Mouse (Mus musculus) thymus, postnatal 4 days (tissue): Measurements from ENCODE around the gene Mad1l1.
"Not testable (repeated sequence)": the region's sequence is repeated elsewhere in the genome, so short reads cannot be mapped to it uniquely, and the experiment has no call there.

Experiments
- DNase-seq: peaks from one replicate; pipeline ENCODE4 v3.0.0; 2021

Gene Mad1l1

GRCm38 (mm10) chr5:140321042-140321755 is at the start of gene Mad1l1, which contains the start of gene Nudt1:
Gene Mad1l1 (minus strand): TSS chr5:140321552.
Gene Nudt1 (plus strand): TSS chr5:140321656.
- DNase-seq: peak; percentile 92

GRCm38 (mm10) chr5:140370446-140371254 is 49.3 kb upstream of the Mad1l1 start:
- DNase-seq: no peak

GRCm38 (mm10) chr5:140369466-140369865 is 48.1 kb upstream of the Mad1l1 start:
- no peak for DNase-seq

DNA sequence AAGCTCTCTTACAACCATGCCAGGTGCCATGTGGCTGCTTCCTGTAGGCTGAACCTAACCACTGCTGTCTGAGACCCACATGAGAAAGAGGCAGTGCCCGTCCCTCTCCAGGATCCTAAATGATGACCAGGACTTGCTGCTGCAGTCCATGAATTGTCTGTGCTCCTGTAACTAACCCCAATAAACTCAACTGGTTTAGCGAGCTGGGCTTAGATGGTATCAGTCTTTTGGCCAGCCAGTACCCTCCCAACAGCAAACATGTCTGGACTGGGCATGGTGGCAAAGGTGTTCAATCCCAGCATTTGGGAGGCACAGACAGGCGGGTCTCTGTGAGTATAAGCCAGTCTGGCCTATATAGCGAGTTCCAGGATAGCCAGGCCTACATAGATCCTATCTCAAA is 47.6 kb upstream of the Mad1l1 start:
- DNase-seq: no peak

DNA sequence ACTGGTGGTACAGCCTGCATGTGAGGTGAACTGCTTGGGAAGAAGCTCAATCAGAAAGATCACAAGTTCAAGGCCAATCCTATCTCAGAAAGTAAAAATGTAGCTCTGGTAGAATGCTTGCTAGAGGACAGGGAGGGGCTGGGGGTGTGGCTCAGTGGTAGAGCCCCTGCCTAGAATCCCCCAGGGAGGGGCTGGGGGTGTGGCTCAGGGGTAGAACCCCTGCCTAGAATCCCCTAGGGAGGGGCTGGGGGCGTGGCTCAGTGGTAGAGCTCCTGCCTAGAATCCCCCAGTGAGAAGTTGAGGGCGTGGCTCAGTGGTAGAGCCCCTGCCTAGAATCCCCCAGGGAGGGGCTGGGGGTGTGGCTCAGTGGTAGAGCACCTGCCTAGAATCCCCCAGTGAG is 46.8 kb upstream of the Mad1l1 start:
- DNase-seq: not testable (repeated sequence)

- DNase-seq: no peak
These were observed 43.1 kb upstream of the Mad1l1 start for GRCm38 (mm10) chr5:140364415-140364814.

- DNase-seq: no peak
These were observed 38.8 kb upstream of the Mad1l1 start for GRCm38 (mm10) chr5:140359930-140360674.

- no peak for DNase-seq
These were observed 36.1 kb upstream of the Mad1l1 start for GRCm38 (mm10) chr5:140357466-140357865.

GRCm38 (mm10) chr5:140355934-140356333 is 34.6 kb upstream of the Mad1l1 start:
- no peak for DNase-seq

DNA sequence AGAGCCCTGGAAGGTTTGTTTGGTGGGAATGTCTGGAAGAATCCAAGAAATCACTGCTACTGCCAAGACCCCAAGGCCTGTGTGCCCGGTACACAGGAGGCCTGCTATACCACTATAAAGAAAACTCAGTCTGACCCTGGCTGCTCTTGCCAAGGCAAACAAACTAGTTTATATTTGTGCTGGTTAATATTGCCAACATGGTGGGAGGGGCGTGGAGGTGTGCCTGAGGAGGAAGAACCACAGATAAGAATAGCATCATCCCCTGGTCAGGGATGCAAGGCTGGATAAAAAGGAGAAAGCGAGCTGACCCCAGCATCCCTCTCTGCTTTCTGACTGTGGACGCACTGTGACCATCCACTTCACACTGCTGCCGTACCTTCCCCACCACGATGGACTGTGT is 31.0 kb upstream of the Mad1l1 start:
- no peak for DNase-seq

- no peak for DNase-seq
These were observed 29.6 kb upstream of the Mad1l1 start for GRCm38 (mm10) chr5:140350731-140351497.

DNA sequence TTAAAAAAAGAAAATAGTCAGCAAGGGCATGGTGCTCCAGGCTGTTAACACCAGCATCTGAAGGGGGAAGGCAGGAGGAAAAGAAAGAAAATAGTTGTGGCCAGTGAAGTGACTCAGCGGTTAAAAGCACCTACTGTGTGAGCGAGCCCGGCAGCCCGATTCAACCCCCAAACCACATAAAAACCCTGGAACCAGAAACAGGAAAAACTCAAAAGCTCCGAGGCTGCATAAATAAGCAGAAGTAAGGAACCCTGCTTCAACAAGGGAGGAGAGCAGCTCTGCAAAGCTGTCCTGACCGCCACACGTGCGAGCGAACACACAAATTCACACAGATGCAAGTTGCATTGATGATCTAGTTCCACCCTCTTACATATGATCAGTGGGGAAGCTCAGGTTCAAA is 28.5 kb upstream of the Mad1l1 start:
- DNase-seq: no peak

GRCm38 (mm10) chr5:140346050-140346449 is 24.7 kb upstream of the Mad1l1 start:
- no peak for DNase-seq

DNA sequence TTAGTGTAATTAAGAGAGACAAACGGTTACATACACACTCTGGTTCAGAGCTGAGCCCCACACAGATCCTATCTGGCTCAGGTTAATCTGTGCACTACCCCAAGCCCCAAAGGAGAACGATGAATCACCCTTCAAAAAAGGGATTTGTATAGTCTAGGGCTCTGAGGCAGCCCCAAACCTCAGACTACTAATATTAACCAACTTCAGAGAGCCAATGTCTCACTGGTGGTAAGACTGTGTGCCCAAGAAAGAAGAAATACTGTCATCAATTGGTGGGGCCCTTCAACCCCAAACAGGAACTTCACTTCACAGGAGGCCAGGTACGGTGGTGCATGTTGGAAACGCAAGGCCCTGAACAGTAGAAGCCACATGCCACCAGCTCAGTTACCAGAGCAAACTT is 23.9 kb upstream of the Mad1l1 start:
- DNase-seq: peak; percentile 39

DNA sequence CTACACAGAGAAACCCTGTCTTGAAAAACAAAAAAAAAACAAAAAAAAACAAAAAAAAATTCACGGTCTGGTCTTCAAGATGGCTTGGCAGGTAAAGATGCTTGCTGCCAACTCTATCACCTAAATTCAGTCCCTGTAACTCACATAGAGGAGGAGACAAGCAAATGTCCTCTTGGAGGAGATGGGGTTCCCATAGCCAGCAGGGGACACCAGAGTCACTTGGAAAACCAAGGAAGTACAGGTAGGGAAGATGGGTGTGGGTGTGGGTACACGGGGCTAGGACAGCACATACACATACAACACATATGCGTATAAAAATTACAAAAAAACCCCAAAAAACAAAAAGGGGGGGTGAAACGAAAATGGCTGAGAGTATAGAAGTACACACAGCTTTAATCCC is 21.5 kb upstream of the Mad1l1 start:
- no peak for DNase-seq

DNA sequence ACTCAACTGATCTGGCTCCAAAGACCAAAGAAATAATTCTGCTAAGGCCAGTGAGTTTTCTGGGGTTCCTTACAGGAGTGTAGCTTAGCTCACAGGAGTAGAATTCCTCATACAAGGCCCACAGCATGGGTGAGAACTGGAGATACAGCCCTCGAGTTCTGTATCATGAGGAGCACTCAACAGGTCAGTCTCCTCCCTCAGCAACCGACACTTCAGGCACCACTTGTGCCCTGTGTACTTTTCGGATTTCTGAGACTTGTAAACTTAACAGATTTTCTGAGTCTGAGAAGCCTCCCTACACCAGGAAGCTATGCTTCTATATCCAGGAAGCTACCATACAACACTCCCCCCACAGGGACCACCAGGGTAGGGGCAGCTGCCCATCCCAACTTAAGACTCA is 18.5 kb upstream of the Mad1l1 start:
- DNase-seq: no peak

- no peak for DNase-seq
These were observed 17.4 kb upstream of the Mad1l1 start for GRCm38 (mm10) chr5:140338779-140339178.

DNA sequence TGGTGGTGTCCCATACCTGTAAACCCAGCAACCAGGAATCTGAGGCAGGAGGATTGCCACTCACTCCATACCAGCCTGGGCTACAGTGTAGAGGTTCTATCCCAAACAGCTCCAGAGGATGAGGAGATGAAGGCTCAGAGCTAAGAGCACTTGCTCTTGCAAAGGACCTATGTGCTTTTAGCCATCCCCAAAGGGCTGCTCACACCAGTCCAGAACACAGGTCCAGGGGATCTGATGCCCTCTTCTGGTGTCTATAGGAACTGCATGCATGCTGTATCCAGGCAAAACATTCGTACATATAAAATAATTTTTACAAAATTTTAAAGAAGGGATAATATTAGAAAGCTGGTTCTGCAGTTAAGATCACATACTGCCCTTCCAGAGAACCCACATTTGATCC is 15.3 kb upstream of the Mad1l1 start:
- DNase-seq: peak; percentile 67

DNA sequence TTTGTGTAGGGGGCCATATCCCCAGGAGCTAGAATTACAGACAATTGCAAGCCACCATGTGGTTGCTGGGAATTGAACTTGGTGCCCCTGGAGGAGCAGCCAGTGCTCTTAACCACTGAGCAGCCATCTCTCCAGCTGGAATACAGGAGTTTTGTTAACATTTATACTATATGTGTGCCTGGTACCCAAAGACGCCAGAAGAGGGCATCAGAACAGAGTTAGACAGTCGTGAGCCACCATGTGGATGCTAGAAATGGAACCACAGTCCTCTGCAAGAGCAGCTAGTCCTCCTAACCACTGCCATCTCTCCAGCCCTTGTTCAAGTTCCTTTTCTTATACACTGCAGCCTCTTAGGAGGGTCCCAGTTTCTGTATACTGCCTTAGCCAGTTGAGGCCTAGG is 12.3 kb upstream of the Mad1l1 start:
- peak; percentile 62 for DNase-seq

DNA sequence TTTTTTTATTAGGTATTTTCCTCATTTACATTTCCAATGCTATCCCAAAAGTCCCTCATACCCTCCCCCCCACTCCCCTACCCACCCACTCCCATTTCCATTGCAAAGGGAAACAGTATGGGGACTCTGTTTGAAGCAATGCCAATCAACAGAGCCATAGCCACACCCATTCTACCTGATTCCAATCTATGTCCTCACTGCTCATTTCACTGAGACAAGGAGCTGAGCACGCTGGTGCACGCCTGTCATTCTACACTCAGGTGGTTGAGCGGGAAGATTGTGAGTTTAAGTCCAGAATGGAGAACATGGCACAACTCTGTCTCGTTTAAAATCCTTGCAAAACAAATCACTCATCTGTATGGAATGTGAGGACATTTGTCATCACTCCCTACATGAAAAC is 11.2 kb upstream of the Mad1l1 start:
- no peak for DNase-seq

GRCm38 (mm10) chr5:140331615-140332512 is 10.5 kb upstream of the Mad1l1 start, which contains the start of gene Mrm2:
Gene Mrm2 (minus strand): TSS chr5:140331898.
- peak; percentile 93 for DNase-seq

- DNase-seq: no peak
These were observed 2.7 kb upstream of the Mad1l1 start for GRCm38 (mm10) chr5:140324058-140324457.
